Mouse (Mus musculus) heart, adult 11 months (tissue): ENCODE data around the gene Cpne4.

Experiments used
- DNase-seq: peaks from one replicate; pipeline ENCODE4 v3.0.0; 2022

Cpne4 gene

DNA sequence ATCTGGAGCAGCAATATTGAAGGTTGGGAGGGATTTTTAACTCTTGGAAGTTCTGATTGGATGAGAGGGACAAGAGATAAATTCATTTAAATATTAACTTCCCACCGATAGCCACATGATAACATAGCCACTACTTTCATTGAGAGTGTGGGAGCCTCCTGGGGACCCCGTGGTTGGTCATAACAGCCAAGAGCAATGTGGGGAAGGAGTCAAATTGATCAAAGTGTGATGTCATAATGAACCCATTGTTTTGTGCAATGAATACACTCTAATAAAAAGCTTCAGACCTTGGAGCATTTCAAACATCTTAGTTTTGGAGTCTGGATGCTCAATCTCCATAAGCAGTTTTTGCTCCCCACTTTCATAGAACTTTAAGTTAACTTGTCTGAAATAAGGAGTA is at the start of gene Cpne4:
Gene Cpne4 (plus strand): TSS at position 301 of the 400 bp plus-strand sequence.
- no peak for DNase-seq

DNA sequence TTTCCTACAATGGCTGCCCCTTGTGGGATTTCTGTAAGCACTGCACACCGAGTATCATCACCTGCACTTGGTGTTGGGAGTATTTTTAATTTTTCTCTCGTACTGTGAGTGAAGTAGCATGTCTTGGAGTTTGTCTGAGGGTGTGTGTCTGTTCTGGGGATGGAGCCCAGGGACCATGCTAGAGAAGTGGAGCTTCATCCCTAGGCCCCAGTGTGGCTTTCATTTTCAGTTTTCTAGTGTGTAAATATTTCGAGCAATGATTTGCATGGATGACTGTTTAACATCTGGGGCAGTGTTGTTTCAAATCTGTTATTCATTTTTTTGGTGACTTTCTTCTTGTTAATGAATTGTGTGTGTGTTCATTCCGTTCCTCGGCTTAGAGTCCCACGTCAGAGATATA is 31.9 kb upstream of the Cpne4 start:
- DNase-seq = peak; percentile 24

DNA sequence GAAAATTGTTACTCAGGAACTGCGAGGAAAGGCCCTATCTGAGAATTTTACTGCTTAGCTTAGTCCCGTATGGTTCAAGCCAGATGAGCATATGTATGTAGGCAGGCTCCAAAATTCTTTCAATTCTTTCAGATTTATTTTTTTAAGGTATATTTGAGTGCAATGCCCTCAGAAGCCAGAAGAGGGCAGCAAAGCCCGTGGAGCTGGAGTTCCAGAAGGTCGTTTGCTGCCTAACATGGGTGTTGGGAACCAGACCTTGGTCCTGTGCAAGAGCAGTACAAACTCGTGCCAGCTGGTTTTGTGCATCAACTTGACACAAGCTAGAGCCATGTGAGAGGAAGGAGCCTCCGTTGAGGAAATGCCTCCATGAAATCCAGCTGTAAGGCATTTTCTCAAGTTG is 11.6 kb upstream of the Cpne4 start:
- DNase-seq = no peak

DNA sequence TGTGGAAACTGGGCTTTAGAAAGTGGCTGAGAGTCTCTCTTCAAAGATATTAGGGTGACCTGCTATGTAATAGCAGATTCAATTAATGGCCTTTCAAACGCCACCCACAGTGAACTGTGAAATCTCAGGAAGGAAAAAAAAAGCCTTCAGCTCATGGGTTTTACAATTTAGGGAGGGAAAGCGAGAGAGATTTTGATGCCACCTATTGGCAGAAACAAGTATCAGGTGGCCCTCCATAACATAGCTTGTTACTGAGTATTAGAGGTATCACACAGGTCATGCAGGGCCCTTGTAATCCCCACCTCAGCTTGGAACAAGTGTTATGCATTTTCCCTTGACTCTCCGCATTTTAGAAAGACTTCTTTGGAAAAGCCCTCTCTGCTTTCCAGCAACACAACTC is 18.7 kb downstream of the Cpne4 start:
- DNase-seq = no peak

DNA sequence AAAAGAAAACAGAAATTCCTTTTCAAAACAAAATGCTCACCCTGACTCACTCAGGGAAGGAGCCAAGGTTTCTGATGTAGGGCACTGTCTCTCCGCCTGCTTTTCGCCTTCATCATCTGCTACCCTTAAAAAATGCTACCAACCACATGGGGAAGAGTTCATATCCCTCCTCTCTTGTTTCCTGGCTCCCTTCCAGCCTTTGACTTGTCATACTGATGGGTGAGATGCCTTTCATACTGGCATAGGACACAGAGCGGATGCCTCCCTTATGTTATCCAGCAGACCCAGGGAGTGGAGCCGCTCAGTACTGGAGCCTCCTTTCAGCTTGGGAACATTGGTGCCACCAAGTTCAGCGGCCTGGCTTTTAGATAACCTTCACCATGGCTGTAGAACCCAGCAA is 19.4 kb downstream of the Cpne4 start:
- DNase-seq = no peak

DNA sequence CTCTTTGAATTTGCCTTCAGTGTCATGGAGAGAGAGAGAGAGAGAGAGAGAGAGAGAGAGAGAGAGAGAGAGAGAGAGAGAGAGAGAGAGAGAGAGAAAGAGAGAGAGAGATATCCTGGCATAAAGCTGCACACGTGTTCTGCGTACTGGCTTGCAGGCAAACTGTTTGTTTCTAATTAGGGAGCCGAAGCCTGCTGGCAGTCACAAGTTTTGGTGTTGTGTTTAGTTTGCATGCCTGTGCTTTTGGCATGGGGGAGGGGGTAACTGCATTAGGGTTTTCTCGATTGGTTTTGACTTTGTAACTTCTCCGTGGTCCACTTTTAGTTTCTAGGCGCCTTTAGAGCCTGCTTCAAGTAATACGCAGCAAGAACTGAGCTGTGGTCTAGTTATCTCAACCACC is 20.0 kb downstream of the Cpne4 start:
- no peak for DNase-seq

DNA sequence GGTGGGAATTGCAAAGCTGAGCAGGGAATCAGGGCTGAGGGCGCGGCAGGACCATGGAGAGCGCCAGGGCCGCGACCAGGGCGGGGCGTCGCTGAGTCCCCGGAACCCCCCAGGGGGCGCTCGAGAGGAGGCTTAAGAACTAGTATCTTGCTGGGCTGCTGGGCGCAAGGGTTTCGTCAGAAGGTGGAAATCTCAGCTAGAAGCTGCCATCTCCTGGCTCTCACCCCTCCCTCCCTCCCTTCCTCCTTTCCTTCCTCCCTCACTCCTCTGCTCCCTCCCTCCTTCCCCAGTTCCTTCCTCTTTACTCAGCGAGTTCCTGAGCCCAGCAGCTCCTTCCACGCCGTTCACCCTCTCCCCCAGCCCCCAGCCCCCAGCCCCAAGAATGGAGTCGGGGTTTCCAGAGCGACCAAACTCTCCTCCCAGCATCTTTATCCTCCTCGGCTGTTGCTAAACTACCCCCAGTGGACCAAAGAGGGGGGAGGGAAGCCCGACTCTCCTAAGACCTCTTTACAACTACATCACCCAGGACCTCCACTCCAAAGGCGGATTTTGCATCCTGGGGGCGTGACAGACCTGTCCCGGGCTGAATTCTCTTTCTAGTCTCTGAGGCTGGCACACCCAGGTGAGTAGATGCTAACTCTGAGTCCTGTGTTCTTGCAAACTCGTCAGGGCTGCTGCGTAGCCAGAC is 22.5 kb downstream of the Cpne4 start:
- DNase-seq = no peak

DNA sequence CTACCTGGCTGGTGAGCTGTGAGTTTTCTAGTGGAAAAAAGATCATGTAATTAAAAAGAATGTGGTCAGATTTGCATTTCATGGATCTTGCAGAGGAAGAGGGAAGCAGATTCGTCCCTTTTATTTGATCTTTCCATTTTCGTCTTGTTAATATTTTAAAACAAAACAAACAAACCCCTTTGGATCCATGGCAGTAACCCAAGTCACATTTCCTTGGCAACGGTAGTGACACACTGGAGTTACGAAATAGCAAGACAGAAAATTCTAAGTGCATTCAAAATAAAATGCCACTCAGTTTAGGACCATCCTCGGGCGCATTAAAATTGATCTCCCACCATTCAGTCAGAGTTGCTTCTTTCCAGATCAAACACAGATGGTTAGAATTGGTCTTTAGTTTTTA is 25.8 kb downstream of the Cpne4 start:
- no peak for DNase-seq

DNA sequence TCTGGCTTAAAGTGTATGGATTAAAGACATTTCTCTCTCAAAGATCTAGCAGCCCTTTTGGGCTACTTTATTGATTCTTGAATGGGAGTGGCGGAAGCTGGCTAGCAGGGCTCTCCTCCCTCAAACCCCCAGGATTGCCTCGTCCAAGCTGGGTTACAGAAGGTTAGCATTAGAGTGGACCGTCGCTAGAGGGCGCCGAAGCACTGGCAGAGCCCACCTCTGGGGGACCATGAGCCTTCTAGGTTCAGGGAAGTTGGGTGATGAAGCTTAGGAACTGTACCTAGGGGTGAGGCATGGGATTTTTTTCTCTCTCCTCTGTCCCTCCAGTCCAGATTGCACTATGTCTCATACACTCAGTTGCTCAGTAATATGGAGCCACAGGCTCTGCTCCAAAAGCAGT is 27.4 kb downstream of the Cpne4 start:
- no peak for DNase-seq

DNA sequence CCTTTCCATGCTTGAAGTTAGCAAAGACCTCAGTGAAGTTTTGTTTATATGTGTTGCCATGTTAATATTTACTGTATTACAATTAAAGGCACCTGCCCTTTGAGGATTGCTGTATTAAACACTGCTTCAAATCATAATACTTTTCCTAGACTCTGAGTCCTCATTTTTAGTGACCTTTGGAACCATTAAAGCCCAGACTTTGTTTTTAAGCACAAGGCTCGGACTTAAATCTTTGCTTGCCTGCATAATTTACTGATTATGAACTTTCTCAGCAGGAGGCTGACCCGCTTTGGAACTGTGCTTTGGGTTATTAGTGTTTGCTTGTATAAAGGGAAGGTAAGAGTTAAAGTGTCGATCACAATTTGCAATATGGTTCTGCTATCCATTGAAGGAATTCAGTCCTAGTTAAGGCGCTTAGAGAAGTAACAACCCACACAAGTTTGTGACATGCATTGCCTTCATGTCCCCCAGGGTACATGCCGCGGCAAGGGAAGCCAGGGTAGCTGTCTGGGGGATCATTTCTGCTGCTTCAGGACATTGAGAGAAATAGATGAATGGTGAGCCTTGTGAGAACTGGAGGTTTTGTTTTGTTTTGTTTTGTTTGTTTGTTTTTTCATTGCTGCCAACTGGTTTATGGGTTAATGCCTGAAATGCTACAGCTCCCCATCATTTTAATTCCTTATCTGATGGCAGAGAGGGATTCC is 35.0 kb downstream of the Cpne4 start:
- peak; percentile 33 for DNase-seq

DNA sequence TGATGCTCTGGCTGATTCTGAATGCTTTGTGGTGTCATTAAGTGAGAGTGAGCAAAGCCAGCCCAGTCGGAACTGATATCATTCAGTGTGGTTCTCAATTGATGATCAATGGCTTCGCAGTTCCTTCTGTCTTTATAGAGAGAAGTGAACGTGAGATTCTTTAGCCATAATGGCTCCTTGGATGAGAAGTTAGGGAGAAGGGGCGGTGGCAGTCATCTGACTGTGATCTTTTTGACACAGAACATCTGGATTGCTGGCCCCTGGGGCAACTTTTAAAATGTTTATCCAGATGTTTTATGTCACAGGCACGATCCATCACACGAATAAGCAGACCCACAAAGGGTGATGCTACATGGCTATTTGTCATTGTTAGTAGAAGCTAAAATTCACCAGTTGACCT is 35.6 kb downstream of the Cpne4 start:
- no peak for DNase-seq

DNA sequence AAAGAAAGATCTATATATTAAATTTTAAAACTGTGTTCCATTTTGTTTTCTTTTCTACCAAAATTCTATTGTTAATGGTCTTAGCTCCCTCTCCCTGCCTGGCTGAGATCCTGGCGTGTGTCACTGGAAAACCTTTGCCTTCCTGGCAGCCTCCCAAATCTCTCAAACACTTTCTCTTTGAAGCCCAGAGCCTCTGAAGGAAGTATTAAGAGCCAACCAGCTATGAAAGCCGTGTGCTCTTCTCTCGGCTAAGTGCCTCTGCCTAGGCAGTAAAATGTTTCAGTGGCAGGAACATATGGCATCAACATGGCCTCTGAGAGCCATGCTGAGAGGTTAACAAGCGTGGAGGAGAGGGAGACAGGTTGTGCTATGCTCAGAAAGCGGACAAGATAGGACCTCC is 47.5 kb downstream of the Cpne4 start:
- DNase-seq = peak; percentile 71

DNA sequence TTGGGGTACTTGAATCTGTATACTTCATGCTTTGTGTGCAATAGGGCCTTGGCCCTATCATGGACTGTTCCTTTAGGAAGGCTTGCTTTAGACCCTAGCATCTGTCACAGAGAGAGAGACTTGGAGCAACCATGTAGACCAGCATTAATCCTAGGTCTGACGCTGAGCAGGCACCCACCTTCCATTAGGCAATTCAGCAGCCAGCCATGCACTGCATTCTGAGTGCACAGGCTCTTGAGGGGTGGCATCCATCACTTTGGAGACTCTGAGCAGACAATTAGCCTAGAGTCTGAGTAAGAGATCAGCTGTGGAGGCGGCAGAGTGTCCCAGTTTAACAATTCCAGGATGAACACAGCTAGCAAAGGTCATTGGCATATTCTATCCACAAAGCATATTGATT is 47.9 kb downstream of the Cpne4 start:
- DNase-seq = no peak

DNA sequence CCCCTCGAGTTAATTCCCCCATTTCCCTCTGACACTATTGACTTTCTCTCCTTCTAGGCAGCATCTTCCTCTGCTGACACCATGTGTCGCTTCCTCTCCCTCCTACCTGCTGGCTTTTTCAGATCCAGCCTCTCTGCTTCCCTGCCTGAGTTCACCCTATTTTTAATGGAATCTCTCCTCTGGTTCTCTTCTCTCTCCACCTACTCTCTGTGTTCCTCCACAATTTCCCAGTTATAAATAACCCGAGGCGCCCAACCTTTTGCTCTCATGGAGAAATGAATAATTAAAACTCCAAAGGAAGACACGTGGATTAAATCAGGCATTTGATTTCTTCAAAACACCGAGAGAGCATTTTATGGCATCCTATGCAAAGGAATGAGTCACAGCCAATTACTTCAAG is 65.4 kb downstream of the Cpne4 start:
- DNase-seq = no peak

DNA sequence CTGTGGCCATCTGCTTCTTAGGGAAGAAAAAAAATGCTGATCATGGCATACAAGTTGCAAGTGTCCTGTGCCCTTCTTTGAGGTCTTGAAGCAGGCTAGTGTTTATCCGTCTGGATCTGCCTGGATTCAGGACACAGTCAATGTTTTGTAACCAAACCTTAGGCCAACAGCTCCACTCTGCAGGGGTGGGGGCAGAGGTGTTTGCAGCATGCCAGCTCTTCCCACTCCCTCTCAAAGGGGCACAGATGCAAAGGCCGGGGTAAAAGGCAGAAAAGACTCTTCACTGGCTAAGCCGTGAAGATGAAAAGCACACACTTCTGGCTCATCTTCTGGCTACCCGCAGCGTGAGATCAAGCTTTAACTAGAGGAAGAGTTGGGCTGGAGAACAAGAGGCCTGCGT is 69.6 kb downstream of the Cpne4 start:
- DNase-seq = no peak

DNA sequence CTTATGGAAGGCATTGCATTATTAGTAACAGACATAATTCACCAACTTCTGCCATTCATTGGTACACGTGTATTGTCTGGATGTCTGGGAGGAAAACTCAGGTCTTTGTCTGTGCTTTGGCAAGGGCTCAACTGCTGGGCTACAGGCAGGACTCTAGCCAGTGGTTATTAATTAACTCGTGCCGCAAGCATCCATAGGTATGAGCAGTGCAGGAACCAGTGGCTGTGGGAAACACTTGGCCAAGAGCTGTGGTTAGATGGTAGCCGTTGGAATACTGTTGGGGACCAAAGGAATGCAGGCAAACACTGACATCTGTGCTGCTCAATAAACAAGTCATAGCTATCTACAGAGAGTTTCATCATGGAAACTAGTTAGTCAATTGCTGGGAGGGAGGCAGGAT is 76.5 kb downstream of the Cpne4 start:
- DNase-seq = no peak

DNA sequence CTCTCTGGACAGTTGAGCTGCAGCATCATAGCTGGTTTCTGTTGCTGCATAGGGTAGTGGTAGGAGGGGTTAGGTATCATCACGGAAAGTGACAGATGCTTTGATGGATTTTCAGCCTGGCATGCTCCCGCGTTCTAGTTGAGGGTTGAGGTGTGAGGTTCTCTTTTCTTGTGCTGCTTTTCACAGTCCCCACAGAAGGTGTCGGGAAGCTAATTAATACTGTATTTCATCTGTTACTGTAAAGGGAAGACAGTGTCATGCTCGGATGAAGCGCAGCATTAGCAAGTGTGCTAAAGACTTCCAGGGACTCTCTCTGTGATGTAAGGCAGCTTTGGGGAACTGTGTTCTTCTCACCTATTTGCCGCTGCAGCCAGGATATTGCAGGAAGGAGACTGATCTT is 80.7 kb downstream of the Cpne4 start:
- no peak for DNase-seq

DNA sequence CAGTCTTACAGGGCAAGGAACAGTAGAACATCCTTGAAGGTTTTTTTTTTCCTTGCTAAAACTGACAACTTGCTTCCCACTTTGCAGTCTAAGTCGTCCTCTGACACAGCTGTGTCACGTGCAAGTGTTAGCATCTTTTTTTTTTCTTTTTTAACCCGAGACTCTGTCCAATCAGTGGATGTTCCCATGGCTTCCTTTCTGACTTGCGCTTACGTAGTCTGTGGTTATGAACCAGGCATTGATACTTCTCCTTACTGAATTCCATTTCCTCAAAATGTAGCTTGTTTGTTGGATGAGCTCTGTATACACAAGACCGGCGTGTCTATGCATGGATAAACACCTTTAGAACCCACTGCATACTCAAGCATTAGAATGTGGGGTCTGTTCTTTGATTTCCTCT is 82.2 kb downstream of the Cpne4 start:
- DNase-seq = peak; percentile 90

DNA sequence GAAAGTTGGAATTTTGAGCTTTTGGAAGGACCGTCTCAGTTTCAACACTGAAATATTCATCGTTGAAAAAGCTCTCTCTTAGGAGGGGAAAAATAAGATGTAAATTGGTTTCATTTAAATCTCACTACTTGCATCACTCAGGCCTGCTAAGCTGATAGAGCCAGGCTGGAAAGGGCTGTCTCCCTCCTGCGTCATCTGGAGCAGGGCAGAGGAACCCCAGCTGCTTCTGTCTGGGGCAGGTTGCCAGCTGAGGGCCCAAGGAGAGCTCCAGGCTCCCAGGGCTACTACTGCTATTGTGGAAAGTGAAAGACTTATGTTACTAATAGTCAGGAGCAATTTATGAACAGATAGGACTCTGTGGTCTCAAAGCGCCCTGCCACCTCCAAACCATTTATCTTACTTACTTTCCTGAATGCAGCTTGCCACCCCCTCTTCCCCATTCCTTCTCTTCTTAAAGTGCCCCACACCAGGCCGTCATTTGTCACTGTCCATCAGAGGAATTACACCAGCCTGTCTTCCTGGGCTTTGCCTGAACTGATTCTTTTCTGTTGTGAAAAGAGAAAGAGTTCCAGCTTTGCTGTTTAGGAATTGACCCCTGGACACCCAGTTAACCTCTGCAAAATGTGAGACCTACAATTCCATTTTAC is 99.4 kb downstream of the Cpne4 start:
- no peak for DNase-seq

DNA sequence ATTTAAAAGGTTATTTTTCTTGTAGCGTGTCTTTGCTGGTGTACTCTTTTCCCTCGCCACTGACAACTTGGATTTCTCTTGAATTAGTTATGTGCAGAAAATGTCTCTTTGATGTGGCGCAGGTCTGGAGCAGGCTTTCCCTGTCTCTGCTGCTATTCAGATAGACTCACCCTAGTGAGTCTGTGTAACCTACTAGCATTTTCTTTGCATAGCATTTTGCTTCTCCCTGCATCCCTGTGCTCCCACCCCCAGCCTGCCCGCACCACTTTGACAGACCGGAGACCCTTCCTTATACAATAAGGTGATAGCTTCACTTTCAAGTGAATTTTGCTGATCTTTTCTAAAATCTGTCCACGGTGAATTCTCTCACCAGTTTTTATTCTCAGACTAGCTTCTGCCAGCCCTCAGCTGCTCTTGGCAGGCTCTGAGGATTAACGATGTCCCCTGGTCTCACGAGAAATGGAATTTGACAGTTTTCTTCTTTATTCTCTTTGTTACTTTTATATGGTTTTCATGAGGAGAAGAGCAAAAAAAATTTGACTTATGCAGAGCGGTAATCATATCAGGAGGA is 105.7 kb downstream of the Cpne4 start:
- DNase-seq = no peak

DNA sequence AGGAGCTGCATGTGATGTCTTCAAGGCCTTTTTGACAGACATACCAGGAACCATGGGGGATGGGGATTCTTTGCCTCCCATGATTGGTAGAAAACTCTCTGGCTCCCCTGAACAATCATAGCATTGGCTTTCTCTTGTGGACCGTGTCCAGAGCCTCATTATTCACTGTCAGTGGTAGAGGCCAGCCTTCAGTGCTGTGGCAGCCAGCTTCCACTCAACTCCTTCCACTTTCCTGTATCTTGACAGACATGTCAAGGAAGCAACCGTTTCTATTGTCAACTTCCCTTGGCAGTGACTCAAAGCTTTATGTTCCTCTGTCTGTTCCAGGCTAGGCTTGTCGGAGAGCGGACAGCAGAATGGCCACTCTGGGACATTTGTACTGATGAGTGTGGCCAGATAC is 112.7 kb downstream of the Cpne4 start:
- peak; percentile 86 for DNase-seq

DNA sequence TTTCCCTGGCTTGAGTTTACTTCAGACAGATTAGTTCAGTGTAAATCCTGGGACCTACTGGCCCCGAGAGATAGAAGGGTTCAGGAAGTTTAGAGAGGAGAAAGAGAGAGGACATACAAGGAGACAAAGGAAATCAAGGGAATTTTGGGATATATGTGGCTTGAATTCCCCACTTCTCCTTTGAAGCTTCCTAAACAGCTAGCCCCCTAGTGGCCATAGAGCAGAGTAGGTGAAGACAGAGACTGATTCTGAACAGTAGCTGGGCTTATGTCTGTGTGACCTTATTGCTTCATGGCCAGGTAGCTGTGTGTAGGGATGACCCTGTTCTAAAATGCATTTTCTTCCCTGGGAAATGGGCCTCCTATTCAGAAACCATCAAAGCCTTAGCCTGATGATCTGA is 129.6 kb downstream of the Cpne4 start:
- no peak for DNase-seq

DNA sequence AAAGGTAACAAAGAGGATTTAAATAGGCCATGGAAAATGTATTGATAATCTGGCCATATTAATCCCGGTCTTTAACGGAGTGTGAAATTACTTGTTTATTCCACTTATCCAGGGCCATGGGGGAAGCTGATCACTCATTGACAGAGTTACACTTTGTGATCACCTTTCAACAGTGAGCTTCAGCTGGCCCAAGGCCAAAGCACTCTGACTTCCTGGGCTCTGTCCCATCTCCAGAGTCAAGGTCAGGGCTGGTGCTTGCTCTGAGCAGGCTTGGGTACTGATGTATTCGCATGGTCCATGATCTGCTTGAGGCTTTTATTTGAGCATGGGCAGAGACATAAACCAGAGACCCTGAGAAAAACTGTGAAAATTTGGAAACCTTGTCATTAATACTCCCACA is 131.5 kb downstream of the Cpne4 start:
- no peak for DNase-seq

DNA sequence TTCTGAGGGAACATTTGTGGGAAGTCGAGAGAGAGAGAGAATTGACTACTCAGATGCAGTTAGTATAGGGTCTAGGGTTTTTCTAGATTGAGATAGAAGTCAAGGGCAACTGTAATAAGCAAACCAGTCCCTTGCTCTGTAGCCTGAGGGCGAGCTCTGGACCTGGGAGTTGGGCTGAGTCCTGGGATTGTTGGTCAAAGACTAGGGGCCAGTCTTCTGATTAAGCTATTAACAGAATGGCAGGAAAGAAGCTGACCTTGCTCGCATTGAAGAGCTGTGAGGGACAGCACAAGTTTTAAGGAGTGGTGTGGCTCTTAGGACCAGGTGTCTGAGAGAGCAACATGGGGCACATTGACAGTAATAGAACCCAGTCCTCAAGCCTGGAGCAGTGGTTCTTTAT is 140.0 kb downstream of the Cpne4 start:
- no peak for DNase-seq
